Mouse (Mus musculus) MEL (cell line): ENCODE measurements around the gene A530032D15Rik.
"Not testable (repeated sequence)": the region's sequence is repeated elsewhere in the genome, so short reads cannot be mapped to it uniquely, and the experiment has no call there.

ENCODE experiments used
- CTCF ChIP-seq, 3 experiments: IDR thresholded peaks in 2 of 3; conservative IDR thresholded peaks in 1 of 3; 2 replicates each; pipeline ENCODE4 v1.5.1; 2011 to 2012; ENCODE audit warnings: low read length in 3 of 3, low read depth in 2 of 3, mild to moderate bottlenecking in 2 of 3, improper control_type of control experiment in 1 of 3, inconsistent platforms in 1 of 3, mixed read lengths in 1 of 3, moderate library complexity in 1 of 3; ENCODE audit not compliant: control insufficient read depth in 1 of 3, insufficient read depth in 1 of 3, poor library complexity in 1 of 3, severe bottlenecking in 1 of 3
- EP300 ChIP-seq, 2 experiments: IDR thresholded peaks; 2 replicates each; pipeline ENCODE4 v1.6.1; 2011; ENCODE audit warnings: improper control_type of control experiment in 2 of 2, low read length in 2 of 2, low read depth in 1 of 2, mild to moderate bottlenecking in 1 of 2
- GATA1 ChIP-seq: IDR thresholded peaks from 2 replicates; pipeline ENCODE4 v1.6.1; 2011; ENCODE audit warnings: low read depth, low read length, improper control_type of control experiment
- JUND ChIP-seq: IDR thresholded peaks from 2 replicates; pipeline ENCODE4 v1.6.1; 2011; ENCODE audit warnings: low read depth, mild to moderate bottlenecking, improper control_type of control experiment, low read length
- MAZ ChIP-seq: IDR thresholded peaks from 2 replicates; pipeline ENCODE4 v1.6.1; 2012; ENCODE audit warnings: low read depth, mild to moderate bottlenecking, inconsistent platforms, low read length, improper control_type of control experiment
- POLR2A ChIP-seq, 2 experiments: IDR thresholded peaks; 2 replicates each; pipeline ENCODE4 v1.6.1; 2011 to 2012; ENCODE audit warnings: low read length in 2 of 2, mild to moderate bottlenecking in 2 of 2, control low read depth in 1 of 2, improper control_type of control experiment in 1 of 2, low read depth in 1 of 2, moderate library complexity in 1 of 2; ENCODE audit not compliant: control insufficient read depth in 1 of 2, insufficient read depth in 1 of 2, poor library complexity in 1 of 2
- POLR2AphosphoS5 ChIP-seq: IDR thresholded peaks from 2 replicates; pipeline ENCODE4 v1.6.1; 2012; ENCODE audit warnings: low read depth, borderline replicate concordance, mild to moderate bottlenecking, inconsistent platforms, low read length, moderate library complexity, mixed read lengths

DNA sequence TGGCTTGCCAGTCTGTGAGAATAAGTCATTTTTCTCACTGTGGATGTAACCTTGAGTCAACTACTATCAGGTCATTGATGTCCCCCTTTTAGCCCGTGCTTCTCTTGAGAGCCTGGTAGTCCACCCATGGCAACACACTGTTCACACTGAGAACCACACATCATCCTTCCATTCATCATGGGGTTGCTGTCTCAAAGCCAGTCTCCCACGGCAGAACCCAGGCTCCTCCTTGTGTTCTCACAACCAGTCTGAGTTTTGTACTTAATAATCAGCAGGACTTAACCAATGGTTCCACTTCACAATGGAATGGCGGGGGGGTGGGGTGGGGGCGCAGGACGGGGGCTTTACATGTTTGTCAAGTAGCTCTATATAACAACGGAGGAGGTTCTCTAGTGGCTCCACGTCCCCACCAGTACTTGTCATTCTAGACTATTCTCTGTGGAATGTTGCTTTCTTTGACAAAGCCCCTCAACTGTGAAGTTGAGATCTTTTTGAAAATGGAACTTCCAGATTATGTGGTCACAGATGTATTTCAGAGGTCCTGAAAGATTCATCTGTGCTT lies 16.6 kb downstream of the A530032D15Rik start:
- not testable (repeated sequence) for TF ChIP-seq CTCF (IDR thresholded peaks at IDR 0.05 in 2 of 3, conservative IDR thresholded peaks at IDR 0.05 in 1 of 3; ENCODE audit: control insufficient read depth in 1 of 3, insufficient read depth in 1 of 3, low read depth in 2 of 3, low read length in 3 of 3, poor library complexity in 1 of 3, severe bottlenecking in 1 of 3); EP300 (IDR thresholded peaks at IDR 0.05; ENCODE audit: low read depth in 1 of 2, low read length in 2 of 2); MAZ; POLR2AphosphoS5; GATA1; JUND; POLR2A (IDR thresholded peaks at IDR 0.05; ENCODE audit: control insufficient read depth in 1 of 2, insufficient read depth in 1 of 2, low read depth in 1 of 2, low read length in 2 of 2, poor library complexity in 1 of 2)
